Mouse (Mus musculus): ENCODE measurements around the gene Dtx4.

Gene Dtx4

DNA sequence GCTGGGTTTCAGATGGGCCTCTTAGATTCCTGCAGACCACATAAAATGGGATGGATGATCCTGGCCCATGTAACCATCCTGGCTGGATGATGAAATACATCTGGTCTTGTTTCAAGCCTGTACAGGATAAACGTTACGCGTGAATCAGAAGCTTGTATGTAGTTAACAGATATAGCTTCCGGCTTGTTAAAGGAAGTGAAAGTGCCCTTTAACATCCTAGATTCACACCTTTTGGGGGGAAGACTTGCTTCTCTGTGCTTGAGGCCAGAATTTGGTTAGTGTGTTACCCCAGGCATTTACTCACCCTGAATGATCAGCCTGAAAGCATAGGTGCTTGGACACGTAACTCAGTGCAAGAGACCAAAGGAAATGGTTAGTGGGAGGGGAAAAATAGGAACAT lies 74.2 kb downstream of the Dtx4 start:
- in situ Hi-C loops (cut with MboI, MseI): no loop called here

DNA sequence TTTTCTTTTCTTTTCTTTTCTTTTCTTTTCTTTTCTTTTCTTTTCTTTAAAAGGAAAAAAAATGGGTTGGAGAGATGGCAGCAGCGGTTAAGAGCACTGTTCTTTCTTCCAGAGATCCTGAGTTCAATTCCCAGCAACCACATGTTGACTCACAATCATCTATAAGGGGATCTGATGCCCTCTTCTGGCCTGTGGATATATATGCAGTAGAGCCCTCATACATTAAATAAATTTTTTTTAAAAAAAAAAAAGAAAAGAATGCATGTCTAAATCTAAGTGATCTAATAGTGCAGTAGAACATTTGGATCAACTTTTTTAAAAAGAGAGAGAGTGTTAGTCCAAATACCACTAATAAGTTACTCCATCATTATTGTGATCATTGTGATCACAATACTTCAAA lies 79.6 kb downstream of the Dtx4 start:
- in situ Hi-C loops (cut with MboI, MseI): loop anchor here (25.0 kb wide), 1 partner anchor 584 kb away; the partner anchor contains the start of gene Olfr1417

DNA sequence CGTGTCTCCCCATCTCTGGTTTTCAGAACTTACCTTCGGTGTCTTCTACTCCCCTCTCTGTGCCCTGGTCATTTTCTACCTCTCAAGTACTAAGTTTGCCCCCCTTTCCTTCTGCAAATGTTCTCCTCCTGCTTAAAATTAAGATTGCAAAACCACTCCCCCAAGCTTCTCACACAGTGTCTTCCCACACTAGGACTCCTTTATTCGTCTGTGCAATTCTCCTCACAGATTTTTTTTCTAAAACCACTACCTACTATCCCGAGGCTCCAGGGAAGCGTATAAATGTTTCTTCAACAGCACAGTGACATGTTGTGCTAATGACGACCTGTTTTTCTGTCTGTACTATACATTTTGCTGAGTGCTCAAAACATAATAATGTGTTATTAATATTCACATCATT lies 80.7 kb downstream of the Dtx4 start:
- in situ Hi-C loops (cut with MboI, MseI): loop anchor here (25.0 kb wide), 1 partner anchor 583 kb away; the partner anchor contains the start of gene Olfr1417

DNA sequence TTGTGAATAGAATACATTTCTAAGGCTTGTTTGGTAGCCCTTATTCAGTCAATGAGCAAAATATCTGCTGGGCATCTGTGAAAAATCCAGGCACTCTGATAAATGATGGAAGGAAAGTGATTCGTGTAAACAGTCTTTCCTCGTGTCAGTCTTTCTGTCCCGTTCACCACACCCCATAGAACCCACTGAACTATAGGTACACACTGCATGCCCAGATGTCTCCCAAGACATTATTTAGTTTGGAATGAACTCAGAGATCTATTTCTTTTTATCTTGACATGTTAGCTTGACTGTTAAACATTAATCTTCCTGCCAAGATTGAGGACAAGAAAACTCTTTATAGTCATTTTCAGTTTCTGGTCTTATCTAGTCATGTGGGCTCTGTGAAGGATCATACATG lies 82.9 kb downstream of the Dtx4 start:
- in situ Hi-C loops (cut with MboI, MseI): loop anchor here (10.0 to 25.0 kb wide), 2 partner anchors 284 to 581 kb away; partner anchors contain the start of gene Olfr1417

DNA sequence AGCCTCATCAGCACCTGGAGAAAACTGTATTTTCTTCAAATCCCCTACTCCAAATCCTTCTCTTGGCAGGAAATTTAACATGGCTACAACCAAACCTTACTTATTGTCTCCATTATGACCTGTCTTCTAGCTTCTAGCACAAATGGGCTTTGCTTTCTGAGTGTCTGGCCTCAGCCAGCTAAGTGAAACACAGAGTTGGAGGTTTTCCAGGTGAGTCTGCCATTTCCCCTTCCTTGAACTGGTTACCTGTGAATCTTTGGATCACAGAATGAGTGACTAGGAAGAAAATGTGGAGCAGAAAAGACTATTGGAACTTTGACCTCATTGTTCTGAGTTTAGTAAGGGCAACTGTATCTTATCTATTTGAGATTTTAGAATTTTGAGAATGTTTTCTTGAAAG lies 83.9 kb downstream of the Dtx4 start, which contains the start of gene Olfr1441:
Gene Olfr1441, plus strand, starts transcription at position 73 of the 400 bp plus-strand sequence.
- in situ Hi-C loops (cut with MboI, MseI): loop anchor here (10.0 to 25.0 kb wide), 2 partner anchors 283 to 580 kb away; partner anchors contain the start of gene Olfr1417
